Mouse (Mus musculus): ENCODE data around the gene Vmn2r102.

- TF ChIP-seq POLR2A (IDR thresholded peaks at IDR 0.05; ENCODE audit: low read depth, low read length) (no peak), CTCF (conservative IDR thresholded peaks at IDR 0.05; ENCODE audit: insufficient read depth, insufficient read length, low read depth, low read length) (no peak)
These were observed 30.8 kb upstream of the Vmn2r102 start for GRCm38 (mm10) chr17:19629328-19629727.
